Mouse (Mus musculus) gastrocnemius, postnatal 36 days (tissue): ENCODE data around the gene Slc1a3. TPM values are rescaled to one million over a fixed set of nuclear protein-coding genes. Genes with fewer than 3 reads are reported as not detected.

ENCODE experiments used
- DNase-seq, 2 experiments: peaks; one replicate each; pipeline ENCODE4 v3.0.0; 2022
- intact Hi-C: fragments of 180-260 bp; cut with DNase I; formaldehyde crosslinking; loops from one replicate; pipeline ENCODE4 v1.15.1; 2025
- total RNA-seq, 2 experiments: library from RNA; stranded (reverse); gene quantifications; 2 replicates each; pipeline ENCODE4 v1.2.3; 2021

Slc1a3 gene
- total RNA-seq, 2 experiments from 2014 or later = 1.2 to 1.8 TPM

DNA sequence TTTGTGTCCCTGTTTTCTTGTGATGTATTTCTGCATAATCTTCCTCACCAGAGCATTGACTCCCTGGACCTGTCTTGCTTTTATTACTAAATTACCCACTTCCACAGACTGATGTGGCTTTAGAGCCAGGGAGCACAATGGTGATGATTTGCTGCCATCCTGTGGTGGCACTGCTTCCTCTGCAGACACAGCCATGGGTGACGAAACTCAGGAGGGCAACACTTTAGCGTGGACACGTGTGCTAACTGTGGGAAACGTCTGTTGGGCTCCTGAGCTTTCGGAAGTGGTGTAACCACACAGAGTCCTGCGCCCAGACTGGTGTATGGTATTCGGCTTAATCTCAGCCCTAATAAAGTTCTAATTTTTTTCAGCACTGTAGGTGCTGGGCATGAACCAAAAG, 85.2 kb downstream of the Slc1a3 start:
- intact Hi-C loops = no loop called here
- no peak for DNase-seq

DNA sequence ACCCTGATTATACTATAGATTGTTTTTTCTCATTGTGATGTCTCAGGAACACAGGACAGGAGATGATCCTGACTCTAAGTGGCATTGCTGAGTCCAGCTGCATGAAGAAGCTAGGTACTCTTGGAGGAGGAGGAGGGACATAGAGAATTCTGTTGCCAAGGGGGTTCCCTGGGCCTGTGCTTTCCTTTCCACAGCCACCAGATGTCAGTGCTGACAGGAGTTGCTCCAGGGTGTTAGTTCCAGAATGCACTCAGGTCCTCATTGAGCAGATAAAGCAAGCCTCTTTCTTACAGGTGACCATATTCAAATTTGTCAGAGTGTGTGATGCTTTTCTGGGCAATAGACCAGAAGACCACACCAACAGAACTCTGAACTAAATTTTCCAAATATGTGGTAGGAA, 86.7 kb downstream of the Slc1a3 start:
- DNase-seq = no peak
- intact Hi-C loops = no loop called here

DNA sequence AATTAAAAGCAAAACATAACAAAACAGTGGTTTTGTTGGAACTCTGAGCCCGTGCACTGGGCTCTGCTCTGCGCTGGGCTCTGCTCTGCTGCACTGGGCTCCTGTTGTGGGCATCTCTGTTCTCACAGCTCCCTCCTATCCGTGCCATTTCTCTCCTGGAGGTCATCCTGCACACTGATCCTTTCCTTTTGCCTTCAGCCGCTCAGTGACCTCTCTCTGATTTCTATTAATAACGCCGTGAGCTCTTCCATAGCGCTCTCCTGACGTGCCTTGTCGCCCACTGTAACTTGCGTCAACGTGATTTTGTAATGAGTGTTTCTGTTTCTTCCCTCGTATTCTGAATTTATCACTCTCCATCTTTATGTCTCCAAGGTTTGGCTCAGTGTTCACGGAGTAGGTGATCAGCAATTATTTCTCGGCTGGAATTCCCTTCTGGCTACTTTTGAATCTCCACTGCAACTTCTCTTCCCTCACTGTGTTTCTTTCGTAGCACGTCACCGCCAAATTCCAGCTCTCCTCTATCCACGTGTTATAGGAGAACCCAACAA, 91.0 kb downstream of the Slc1a3 start:
- intact Hi-C loops = no loop called here
- DNase-seq = no peak

DNA sequence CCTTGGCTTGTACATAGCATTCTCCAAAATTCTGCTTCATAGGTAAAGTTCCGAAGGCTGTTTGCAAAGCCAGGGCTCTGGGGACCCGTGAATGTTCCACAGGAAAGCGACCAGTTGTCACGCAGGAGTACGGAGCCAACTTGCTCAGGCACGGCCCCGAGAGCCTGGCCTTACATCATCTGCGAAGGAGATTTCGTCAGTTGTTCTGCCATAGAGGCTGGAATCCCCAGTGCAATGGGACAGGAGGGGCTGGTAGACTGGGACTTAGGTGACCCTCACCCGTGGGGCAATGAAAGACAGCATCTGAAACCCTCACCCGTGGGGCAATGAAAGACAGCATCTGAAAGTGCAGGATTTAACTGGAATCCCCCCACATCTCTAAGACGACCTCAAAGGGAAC, 94.3 kb downstream of the Slc1a3 start:
- no peak for DNase-seq
- intact Hi-C loops = no loop called here

DNA sequence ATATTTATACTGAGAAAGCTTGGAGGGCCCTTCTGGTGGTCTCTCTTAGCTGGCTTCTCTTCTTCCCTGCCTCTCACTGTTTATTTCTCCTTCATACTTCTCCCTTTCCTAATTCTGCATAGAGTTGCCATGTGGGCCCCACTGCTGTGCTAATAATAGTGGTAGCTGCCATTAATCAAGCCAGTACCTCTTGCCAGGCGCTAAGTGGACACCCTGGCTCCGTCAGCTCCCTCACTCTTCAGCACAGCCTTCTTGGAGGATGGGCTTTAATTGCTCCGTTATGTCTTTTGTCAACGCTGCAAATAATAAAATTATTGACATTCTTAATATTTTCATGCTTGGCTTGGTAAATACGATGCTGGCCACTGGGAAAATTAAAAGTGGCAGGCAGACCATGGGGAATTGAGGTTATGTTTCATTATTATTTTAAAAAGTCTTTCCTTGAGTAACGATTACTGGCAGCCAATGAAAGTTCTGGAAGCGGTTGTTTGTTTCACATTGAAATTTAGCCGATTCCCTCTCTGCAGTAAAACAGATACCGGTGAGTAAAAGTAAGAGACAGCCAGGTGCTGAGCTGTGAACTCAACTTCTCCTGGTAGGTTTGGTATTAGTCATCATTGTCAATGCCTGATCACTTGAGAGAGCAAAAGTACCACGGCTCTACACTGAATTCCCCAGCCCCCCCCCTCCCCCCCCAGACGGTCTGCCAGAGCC, 94.9 kb downstream of the Slc1a3 start:
- no peak for DNase-seq
- intact Hi-C loops = no loop called here

DNA sequence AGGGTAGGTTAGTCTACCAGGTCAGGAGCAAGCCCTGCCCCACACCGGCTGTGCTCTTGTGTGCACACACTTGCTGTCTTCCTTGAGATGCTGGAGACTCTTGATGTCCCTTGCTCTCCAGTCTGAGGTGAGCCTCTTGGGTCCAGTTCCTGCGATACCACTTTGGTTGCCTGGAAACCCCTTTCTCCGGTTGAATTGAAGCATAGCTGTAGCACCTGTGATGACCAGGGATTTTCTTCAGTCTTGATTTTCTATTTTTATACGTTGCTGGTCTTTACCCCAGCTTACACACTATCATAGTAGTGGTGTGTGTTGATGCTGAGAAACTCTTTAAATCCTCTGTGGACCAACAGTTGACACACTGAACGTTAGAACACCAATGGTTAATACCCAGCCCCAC, 95.9 kb downstream of the Slc1a3 start:
- DNase-seq = no peak
- intact Hi-C loops = no loop called here

DNA sequence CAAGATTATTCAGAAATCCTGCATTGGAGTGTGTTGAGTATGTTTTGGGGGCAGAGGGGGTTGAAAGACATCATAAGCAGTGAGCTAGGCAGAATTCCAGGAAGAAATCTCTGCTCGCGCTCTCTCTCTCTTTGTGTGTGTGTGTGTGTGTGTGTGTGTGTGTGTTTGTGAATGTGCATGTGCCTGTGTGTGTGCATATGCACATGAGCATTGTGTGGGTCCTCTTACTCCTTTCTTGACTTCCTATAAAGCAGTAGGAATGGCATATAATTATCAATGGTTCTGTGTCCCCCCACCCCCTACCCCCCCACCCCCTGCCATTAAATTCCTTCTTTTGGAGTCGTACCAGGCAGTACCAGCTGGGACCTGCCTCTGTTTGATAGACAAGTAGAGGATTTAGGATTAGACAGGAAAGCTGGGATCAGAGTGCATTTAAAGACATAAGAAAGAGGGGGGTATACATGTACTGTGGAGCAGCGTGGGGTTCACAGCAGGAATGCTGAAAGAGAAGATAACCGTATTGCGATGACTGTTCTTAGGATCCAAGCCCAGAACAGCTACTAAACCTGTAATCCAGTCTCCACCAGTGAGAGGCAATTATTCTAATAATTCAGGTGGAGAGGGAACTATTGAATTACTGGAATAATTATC, 104.9 kb downstream of the Slc1a3 start:
- DNase-seq = no peak

DNA sequence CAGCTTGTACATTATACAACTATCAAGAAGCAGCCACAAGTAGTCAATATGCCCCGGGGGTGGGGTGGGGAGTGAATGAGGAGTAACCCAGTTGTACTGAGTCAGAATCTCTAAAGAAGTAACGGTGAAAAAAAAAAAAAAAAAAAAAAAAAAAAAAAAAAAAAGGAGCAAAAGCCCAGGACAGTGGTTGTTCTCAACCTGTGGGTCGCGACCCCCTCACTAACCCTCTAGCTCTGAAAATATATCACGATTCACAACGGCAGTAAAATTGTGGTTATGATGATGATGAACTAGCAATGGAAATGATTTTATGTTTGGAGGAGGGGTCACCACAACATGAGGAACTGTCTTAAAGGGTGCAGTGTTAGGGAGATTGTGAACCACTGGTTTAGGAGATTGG, 108.2 kb downstream of the Slc1a3 start:
- intact Hi-C loops = no loop called here
- DNase-seq = no peak

More for the DNA sequence above, 104.9 kb downstream of the Slc1a3 start:
- intact Hi-C loops = no loop called here

DNA sequence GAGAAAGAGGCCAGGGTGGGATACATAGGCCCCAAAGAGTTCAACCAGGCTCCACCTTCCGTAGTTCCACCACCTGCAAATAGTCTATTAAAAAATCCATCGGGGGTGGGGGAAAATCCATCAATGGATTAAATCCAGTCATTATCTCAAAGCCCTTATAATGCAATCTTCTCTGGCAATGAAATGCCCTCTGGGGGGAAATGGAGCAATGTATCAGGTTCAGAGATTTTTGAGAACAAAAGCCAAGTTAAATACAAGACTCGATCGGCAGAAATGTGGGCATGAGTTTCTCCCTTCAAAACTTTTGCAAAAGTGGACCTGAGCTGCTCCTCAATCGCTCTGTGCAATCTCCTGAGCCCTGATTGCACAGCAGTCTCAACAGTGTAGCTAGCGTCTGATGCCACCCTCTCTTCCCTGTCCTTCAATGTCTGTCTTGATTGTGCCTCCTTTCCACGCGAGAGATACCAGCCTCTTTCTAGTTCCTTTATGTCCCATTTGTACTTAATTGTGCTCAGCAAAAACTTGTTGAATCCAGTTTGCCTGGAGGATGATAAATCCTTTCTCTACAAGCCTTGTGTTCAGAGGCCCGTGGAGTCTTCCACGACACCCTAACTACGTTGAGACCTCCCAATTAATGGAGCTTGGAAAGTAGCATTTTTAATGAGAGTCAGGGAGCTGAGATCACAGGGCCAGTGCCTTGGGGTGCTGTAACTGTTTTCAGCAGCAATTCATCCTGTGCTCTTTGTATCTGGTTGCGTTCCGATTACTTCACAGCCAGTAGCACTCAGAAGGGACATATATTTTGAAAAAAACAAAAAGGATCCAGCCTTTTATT, 109.0 kb downstream of the Slc1a3 start:
- no peak for DNase-seq
- intact Hi-C loops = no loop called here

DNA sequence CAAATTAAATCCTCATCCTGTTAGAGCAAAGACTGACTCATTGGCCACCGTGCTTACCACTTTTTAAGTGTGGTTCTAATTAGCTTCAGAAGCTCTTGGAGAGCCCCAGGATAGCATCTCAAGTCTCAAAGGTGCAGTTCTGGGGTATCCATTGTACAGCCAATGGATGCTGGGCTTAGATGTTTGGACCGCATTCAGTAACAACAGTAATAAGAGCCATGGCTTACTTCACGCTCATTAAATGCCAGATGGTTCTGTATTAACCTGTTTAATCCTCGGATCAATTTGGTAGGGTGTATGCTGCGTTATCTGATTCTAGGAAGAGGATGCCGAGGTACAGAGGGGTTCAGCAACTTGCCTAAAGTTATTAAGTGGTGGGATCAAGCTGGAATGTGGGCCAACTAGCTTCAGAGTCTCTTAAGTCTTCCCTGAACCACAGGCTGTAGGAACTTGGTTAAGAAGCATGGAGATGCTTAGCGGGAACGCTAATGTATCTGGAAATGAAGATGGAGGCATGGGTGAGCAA, 114.1 kb downstream of the Slc1a3 start:
- intact Hi-C loops = no loop called here

DNA sequence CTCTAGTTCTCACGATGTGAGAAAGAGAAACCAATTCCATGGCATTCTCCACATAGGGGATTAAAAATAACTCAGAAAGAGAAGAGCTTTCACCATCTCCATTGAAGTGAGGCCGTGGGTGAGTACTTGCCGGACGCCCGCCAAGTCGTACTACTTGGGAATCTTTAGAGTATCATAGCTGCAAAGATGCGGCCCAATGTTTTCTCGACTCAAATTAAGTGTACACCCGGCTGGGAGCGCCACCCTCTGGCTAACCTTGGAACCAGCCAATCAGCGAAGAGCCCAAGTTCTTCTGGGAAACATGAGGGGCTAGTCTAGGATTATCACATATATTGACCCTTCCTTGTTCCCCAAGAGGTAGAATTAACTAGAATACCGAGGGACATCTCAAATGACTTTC, 115.3 kb downstream of the Slc1a3 start:
- intact Hi-C loops = no loop called here

More for the DNA sequence above, 114.1 kb downstream of the Slc1a3 start:
- no peak for DNase-seq

GRCm38 (mm10) chr15:8589503-8590116, 121.0 kb downstream of the Slc1a3 start:
- intact Hi-C loops = loop anchor here (2.0 kb wide), 1 partner anchor 139 kb away; no protein-coding TSS in a partner anchor
- DNase-seq = peak; percentile 43 to 44

More for the DNA sequence above, 115.3 kb downstream of the Slc1a3 start:
- no peak for DNase-seq

DNA sequence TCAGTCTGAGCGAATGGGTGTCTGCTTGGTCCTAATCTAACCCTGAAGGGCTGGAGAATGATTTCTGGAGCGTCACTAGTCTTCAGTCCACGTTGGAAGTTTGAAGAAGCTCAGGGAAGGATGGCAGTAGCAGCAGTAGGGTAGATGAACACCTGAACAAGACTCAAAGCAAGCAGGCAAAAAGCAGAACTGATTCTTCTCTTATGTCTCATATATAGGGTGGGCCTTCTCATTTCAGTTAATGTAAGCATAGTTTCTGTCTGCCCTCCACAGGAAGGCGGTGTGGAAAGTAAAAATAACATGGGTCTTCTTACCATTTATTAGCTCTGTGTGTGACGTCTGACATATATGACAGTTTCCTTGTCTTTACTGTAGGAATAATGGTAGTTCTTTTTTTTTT, 122.5 kb downstream of the Slc1a3 start:
- intact Hi-C loops = no loop called here

GRCm38 (mm10) chr15:8586822-8587281, 123.7 kb downstream of the Slc1a3 start:
- intact Hi-C loops = no loop called here
- DNase-seq = peak in 1 of 2 experiments; percentile 13

More for the DNA sequence above, 122.5 kb downstream of the Slc1a3 start:
- no peak for DNase-seq

Other genes with a start within 250 kb of the Slc1a3 start
- not detected for gene Gm2310, start 190.8 kb downstream of the Slc1a3 start, total RNA-seq